Mouse (Mus musculus): Measurements from ENCODE around the gene Sez6l2.
"Not testable (repeated sequence)": the region's sequence is repeated elsewhere in the genome, so short reads cannot be mapped to it uniquely, and the experiment has no call there.

The Sez6l2 gene

GRCm38 (mm10) chr7:126949793-126950646 is at the start of gene Sez6l2:
Gene Sez6l2 (plus strand): TSS chr7:126950563.
- DNase-seq: peak; percentile 88

GRCm38 (mm10) chr7:126905590-126905989 is 44.8 kb upstream of the Sez6l2 start:
- no peak for DNase-seq

DNA sequence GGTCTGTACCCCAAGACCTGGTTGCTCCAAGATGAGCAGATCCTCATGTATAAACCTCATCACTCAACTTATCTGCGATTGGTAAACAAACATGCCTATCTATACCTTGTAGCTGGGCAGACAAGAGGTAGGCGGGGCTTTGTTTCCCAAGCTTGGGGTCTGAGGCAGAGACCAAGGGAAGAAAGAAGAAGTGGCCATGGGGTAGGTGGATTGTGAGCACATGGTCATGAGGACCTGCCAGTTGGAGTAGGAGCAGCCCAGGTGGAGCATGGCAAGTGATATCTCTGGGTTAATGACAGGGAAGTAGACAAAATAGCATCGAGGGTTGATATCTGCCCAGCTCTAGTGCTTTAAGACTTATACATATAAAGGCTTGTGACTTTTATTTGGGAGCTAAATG is 35.5 kb upstream of the Sez6l2 start:
- DNase-seq: no peak

DNA sequence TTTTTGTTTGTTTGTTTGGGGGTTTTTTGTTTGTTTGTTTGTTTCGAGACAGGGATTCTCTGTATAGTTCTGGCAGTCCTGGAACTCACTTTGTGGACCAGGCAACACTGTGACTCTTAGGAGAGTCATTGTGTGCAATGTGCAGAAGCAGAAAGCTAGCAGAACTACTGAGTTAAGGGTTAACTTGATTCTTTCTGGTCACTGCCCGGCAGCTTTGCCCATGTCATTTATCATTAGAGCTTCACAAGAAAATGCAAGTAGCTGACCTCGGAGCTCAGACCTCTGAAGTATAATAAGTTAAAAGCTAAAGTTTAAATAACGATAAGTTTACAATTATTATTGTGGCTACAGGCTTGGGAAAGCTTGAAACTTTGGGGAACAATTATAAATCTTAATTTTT is 32.0 kb upstream of the Sez6l2 start:
- not testable (repeated sequence) for DNase-seq

DNA sequence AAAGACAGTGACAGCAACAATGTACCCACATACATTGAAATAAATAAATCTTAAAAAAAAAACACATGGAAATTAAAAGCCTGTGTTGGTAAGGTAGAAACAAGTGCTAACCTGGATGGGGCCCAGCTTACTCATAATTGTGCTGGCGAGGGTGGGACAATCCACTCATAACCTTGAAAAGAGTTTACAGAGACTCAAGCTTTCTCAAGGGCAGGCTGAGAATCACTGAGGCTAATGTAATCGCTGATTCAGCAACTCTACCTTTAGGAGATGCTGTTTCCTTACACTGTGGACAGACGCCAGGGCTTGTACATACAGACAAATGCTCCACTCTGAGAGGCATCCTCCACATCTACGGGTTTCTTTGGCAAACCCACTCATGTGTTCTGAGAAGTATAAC is 30.4 kb upstream of the Sez6l2 start:
- DNase-seq: no peak

DNA sequence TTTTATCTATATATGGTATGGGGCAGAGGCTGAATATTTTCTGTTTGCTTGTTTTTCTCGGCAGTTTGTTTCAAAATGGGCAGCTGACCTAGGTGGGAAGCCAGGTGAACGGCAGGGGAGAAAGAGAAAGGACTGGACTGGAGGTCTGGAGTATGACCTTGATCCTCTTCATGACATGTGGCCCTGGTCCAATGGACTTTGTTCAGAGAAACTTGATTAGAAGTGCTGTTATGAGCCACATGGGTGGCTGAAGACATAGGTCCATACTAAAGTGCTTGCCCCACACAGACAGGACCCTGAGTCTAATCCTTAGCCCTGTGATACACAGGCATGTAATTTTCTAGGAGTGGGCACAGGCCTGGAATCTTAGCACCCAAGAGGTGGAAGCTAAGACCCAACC is 28.8 kb upstream of the Sez6l2 start:
- no peak for DNase-seq

- no peak for DNase-seq
These were observed 27.7 kb upstream of the Sez6l2 start, which contains the start of gene Tmem219 for GRCm38 (mm10) chr7:126922624-126923060. Gene Tmem219 (minus strand): TSS chr7:126922917.

GRCm38 (mm10) chr7:126923999-126924398 is 26.4 kb upstream of the Sez6l2 start:
- DNase-seq: no peak

GRCm38 (mm10) chr7:126926299-126926698 is 24.1 kb upstream of the Sez6l2 start:
- DNase-seq: no peak

GRCm38 (mm10) chr7:126928384-126929037 is 21.9 kb upstream of the Sez6l2 start, which contains the start of gene Kctd13:
Gene Kctd13 (plus strand): TSS chr7:126928879.
- DNase-seq: peak; percentile 95

DNA sequence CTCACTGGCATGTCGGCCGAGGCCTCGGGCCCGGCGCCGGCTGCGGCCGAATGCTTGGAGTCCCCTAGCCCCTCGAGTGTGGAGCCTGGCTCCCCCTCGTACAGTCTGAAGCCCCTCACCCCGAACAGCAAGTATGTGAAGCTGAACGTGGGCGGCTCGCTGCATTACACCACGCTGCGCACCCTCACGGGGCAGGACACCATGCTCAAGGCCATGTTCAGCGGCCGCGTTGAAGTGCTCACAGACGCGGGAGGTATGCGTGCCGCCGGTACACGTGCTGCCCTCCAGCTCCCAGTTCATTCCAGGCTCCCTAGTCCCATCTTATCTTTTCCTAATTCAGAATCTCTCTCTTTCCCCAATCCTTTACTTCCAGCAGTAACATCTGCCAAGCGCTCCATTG is 21.3 kb upstream of the Sez6l2 start:
- DNase-seq: no peak

- no peak for DNase-seq
These were observed 17.7 kb upstream of the Sez6l2 start for GRCm38 (mm10) chr7:126932652-126933051.

- DNase-seq: no peak
These were observed 9.2 kb upstream of the Sez6l2 start for GRCm38 (mm10) chr7:126941171-126941570.

DNA sequence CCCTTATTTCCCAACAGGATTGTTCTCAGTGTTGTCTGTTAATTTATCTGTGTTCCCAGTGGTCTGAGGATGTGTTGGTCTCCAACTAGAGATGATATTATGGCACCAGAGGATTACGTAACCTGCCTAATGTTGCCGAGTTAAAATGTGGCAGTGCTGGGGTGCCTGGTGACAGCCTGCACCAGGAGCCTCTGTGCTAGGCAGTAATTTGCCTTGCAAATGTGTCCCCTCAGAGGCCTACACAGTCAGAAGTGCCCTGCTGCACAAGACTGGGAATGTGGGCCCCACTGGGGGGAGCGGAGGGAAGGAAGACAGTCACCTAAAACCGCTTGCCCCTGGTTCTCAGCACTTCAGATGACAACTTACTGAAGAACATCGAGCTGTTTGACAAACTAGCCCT is 8.6 kb upstream of the Sez6l2 start:
- DNase-seq: peak; percentile 67

DNA sequence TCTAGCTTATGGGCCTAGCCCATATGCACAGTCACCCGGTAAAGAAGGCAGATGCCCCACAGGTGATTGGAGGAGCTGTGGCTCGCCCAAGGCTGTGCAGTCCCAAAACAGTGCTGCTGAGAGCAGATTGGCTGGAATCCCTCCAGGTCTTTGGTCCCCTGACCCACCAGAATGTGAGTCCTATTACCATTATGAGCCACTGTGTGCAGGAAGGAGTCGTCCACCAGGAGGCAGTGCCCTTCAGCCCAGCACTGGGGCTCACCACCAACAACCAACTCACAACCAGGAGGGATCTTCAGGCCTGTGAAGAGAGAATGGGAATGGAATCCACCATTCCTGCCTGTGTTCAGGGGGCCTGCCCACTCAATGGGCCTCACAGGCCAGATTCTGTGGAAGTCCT is 3.8 kb upstream of the Sez6l2 start:
- no peak for DNase-seq

DNA sequence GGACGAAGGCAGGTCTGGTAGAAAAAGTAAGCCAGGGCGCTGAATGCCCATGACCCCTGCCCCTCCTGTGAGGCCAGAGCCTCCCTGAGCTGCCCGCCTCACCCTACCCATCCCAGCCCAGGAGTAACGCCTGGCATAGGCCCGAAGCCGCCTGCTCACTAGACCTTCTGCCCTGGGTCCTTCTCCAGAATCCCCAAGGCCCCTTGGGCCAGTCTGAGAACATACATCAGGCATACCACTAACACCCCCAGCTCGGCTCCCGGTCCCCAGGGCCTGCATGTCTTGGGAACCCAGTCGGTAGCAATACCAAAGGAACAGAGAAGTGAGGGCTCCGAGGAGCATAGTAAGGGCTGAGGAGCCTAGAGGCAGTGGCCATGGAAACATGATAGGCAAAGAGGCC is 1.7 kb upstream of the Sez6l2 start:
- DNase-seq: no peak

- DNase-seq: peak; percentile 74
These were observed 965 bp upstream of the Sez6l2 start, which contains the start of gene Asphd1 for GRCm38 (mm10) chr7:126949403-126949792. Gene Asphd1 (minus strand): TSS chr7:126949582.

DNA sequence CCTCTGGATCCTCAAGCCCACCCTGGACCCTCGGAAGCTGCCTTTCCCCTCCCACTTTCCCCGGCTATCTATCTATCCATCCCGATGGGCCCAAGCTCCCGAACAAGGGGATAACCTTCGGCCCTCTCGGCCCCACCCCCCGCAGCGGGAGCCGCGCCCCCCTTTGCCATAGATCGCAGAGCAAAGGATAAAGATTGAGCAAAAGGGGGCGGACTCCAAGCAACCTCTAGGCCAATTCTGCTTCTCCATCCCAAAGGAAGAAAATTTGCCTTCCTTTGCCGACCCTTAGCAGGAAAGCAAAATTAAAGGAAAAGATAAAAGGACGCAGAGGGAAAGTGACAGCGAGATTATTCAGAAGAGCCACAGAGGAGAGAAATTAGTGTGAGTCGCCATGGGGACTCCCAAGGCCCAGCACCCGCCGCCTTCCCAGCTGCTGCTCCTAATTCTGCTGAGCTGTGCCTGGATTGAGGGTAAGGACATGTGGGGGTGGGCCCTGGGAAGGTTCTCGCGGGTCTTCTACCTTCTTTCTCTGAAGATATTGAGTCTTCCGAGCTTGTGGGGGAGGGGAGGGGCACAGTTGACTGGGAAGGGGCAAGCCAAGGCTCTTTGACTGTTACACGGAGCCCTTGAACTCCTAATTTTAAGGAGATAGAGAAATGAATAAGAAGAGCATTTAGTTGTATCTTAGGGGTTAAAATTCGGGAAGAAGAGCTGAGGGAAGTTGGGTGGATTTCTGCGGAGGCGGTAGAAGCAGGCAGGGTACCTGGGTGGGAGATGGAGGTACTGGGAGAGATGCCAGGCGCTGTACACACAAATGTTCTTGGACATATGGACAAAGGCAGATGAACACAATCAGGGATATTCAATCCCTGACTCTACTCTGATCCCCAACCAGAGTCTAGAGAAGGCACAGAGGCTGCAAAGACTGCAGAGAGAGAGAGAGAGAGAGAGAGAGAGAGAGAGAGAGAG is 568 bp downstream of the Sez6l2 start:
- DNase-seq: peak; percentile 33

DNA sequence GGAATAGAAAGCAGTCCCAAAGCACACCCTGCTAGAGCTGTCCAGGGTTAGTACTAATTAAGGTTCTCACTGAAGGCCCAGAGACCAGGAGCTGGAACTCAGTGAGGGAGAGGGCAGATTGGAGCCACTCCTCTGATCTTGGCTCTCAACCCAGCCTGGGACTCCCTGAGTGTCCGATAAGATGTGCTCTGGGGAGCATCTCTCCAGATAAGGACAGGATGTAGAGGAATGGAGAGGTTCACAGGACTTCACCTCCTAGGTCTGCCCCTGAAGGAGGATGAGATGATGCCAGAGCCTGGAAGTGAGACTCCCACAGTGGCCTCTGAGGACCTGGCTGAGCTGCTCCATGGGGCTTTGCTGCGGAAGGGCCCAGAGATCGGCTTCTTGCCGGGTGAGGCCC is 1.4 kb downstream of the Sez6l2 start:
- DNase-seq: no peak

DNA sequence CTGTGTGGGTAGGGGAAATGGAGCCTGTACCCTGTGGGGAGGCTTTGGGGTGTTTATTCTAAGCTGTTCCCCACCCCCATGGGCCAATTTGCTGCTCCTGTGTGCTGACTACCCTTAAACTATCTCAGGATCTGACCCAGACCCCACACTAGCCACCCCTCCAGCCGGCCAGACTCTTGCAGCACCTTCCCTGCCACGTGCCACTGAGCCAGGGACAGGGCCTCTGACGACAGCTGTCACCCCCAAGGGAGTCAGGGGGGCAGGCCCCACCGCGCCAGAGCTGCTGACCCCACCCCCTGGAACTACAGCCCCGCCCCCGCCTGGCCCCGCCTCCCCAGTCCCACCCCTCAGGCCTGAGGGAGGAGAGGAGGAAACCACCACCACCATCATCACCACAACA is 2.3 kb downstream of the Sez6l2 start:
- DNase-seq: no peak

DNA sequence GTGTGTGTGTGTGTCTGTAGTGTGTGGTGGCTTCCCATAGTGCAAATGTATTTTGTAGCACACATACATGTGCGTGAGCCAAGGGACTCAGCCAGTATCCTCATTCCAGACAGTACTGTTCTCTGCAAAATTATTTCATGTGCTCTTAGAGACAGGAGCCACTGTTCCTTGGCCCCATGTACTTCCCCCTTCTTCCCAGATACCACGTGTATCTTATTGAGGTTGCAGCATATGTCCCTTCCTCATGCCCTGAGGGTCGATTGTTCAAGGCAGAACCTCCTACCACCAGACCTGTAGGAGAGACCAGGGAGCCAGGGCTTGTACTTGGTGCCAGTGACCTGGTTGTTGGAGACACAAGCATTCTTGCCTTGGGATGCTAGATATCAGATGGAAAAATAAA is 4.8 kb downstream of the Sez6l2 start:
- no peak for DNase-seq

- no peak for DNase-seq
These were observed 9.4 kb downstream of the Sez6l2 start for GRCm38 (mm10) chr7:126959780-126960179.

DNA sequence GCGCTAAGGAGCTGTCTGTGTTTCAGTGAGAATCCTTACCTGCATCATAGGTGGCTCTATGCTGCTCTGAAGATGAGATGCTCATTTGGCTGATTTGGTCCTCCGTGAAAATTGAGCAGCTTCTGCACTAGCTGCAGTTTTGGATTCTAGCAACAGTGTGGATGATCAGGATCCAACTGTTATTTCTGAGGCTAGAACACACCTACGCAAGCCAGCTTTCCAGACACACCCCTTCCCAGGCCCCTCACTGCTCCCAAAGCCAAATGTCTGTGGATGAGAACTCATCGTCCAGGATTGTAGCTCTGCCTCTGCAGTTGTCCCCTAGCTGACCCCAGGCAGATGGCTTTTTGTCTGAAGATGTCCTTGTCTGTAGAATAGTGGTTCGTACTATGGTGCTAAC is 10.7 kb downstream of the Sez6l2 start:
- DNase-seq: no peak
